Mouse (Mus musculus) heart, postnatal 25 days (tissue): Measurements from ENCODE around the gene Alkbh1. TPM values are rescaled to one million over a fixed set of nuclear protein-coding genes. Genes with fewer than 3 reads are reported as not detected.

Experiments used
- DNase-seq: peaks from one replicate; pipeline ENCODE4 v3.0.0; 2022; ENCODE audit warnings: low spot score
- intact Hi-C: fragments of 180-260 bp; cut with DNase I; formaldehyde crosslinking; loops from one replicate; pipeline ENCODE4 v1.15.1; 2025
- microRNA-seq: library from miRNA; unstranded; fragments of <30 nt; microRNA quantifications from one replicate; pipeline ENCODE4 v1.2.0, GENCODE M21; 2022
- total RNA-seq, 2 experiments: library from RNA; stranded (reverse); gene quantifications; 2 replicates each; pipeline ENCODE4 v1.2.3; 2021

The Alkbh1 gene
- total RNA-seq, 2 experiments from 2014 or later: 9.5 to 13.1 TPM

DNA sequence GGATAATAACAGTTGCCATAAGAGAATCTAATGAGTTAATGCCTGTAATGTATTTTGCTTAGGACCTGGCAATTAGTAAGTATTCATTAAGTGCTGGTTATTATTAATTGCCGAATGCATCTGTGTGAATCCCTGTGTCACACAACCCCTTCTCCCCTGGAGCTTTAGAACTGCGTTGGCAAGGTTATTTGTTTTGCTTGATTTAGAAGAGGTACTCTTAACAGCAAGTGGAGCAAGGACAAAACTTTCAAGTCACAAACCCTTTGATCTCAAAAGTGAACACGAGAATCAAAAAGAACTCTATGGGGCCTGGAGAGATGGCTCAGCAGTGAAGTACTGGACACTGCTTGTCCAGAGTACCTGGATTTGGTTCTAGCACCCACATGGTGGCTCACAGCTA, 54.6 kb downstream of the Alkbh1 start:
- DNase-seq: no peak
- intact Hi-C loops: loop anchor here (2.0 to 5.0 kb wide), 2 partner anchors 20 to 122 kb away; partner anchors contain the start of genes Ahsa1 and Vipas39

DNA sequence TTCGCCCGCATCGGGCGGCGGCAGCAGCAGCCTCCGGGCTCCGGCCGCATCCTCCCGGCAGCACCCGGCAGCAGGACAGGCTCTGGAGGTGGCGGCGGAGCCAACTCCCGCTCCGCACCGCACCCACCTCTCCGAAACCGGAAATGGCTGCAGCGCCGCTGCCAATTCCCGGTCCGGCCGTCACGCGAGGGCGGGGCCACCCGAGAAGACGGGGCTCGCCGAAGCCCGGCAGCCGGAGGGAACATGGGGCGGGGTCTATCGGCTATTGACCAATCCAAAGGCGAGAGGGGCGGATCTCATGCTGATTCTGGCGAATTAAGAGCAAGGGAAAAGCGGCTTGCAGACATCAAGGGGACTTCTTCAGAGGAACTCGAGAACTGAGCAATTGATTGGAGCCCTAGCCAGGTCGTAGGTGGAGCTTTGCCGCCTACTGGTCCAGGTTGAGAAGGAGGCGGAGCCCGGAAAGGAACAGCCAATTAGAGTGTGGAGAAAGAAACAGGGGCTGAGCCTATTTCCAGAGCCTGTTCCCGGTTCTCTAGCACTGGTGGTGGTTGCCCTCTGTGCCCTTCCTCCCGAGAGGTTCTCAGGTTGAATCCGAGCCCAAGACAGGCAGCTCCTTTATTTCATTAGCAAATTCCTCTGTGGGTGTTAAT, 55.6 kb downstream of the Alkbh1 start, which contains the start of gene Sptlc2:
Sptlc2 (minus strand) TSS at position 234 of the 653 bp plus-strand sequence.
- intact Hi-C loops: loop anchor here (2.0 to 5.0 kb wide), 2 partner anchors 21 to 121 kb away; partner anchors contain the start of genes Ahsa1 and Vipas39

DNA sequence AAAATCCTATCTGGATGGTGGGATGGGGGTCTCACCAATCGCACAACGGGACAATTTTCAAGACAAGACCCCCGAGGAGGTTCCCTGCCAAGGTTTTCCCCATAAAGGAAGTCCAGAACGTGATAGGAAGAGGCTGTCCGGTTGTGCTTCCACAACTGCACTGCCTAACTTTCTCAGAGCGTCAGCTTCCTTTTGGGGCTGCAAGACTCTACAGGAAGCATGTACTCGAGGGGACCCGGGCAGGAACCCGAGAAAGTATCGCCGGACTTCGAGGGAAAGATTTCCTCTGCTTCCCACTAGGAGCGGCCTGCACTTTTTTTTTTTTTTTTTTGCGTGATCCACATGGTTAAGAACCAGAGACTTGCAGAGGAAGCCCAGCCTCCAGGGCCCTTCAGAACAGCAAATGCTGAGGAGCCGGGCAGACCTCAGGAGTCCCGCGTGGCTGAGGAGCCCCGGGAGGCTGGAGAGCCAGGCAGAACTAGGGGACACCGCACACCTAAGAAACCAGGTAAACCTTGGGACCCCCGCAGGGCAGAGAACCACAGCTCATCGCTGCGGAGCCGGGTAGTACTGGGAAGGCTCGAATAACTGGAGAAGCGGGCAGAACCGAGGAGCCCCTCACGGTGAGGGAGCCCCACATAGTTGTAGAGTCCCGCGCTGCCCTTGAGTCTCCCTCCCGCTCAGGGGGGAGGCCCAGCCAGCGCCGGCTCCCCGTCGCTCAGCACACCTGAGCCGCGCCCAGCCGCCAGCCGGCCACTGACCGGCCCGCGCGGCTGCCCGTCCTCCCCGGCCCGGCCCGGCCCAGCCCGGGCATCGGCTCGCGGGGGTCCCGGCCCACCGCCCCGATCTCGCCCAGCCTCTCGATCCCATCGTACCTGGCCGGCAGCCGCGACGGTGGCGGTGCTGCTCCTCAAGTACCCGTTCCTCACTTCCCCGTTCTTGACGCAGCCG, 56.4 kb downstream of the Alkbh1 start:
- DNase-seq: no peak
- intact Hi-C loops: loop anchor here (2.0 to 5.0 kb wide), 3 partner anchors 21 to 120 kb away; partner anchors contain the start of genes Ahsa1 and Vipas39

More for the DNA sequence above, 55.6 kb downstream of the Alkbh1 start, which contains the start of gene Sptlc2:
- peak; percentile 100 for DNase-seq

DNA sequence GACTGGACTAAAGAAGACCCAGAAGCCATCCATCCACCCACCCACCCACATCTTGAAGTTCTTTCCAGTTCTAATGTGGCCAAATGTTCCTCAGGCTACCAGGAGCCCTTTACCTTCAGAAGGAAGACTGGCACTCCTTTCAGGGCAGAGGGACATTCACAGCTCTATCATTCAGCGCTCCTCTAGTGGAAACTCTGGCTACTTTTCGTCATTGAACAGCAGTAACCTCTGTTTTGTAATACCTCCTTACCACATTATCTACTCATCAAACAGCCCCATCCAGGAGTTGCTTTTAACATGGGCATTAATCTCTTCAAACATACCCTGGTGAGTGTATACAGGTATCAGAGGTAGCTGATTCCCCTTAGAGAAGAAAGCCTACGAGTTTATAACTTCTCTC, 58.8 kb downstream of the Alkbh1 start:
- intact Hi-C loops: loop anchor here (5.0 kb wide), 1 partner anchor 118 kb away; the partner anchor contains the start of genes Ahsa1 and Vipas39

DNA sequence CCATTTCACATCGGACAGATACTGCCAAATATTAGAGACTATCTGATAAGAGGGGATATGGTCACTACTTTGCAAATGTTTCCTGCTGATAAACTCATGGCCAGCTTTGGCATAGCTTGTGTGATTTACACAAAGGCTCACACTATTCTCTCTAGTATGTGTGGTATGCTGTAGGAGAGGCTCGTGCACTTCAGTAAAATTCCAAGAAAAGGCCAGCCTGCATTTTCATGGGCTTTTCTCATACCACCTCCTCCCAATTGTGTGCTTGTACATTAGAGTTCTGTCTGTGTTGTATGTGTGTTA, 62.5 kb downstream of the Alkbh1 start:
- no peak for DNase-seq
- intact Hi-C loops: no loop called here

More for the DNA sequence above, 58.8 kb downstream of the Alkbh1 start:
- DNase-seq: no peak

DNA sequence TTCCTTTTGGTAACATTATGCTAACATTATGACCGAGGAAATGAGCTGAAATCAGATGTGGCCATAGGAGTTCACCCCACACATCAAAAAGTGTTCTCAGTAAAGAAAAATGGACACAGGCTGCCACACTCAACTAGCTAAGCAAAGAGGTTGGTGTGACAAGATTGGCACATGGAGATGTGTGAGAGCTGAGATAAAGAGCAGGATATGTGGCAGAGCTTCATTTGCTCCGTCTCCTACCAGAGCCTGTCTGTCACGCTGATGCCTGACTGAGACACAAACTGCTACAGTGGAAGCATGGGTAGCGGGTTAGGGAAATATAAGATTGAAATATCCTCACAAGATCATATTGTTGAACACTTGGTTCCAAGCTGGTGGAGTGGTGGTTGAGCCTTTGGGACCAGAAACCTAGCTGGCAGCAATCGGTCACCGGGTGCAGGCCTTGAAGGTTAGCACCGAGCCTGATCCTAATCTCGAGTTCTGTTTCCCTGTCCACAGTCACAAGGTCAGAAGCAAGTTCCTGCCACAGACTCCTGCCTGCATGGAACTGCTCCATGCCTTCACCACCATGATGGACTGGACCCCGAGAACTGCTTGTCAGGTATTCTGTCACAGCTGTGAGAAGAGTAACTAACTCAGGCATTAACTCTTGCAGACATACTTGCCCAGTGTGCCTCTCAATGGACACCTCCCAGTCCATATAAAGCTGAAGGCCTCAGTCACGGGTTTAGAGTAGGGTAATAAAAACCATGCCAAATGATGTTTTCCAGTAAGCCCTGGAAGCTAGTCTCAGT, 63.0 kb downstream of the Alkbh1 start:
- no peak for DNase-seq
- intact Hi-C loops: no loop called here

DNA sequence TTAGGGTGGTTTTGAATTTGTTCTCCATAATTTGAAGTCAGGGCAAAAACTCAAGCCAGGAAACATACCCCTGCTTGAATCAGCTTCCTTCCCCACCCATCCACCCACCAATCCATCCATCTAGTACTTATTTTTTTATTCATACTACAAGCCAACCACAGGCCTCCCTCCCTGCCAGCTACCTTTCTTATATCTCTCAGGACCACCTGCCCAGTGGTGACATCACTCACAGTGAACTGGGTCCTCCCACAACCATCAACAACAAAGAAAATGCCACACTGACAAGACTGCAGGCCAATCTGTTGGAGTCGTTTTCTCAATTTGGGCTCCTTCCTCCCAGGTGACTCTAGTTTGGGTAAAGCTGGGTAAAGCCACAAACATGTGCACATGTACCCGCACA, 64.3 kb downstream of the Alkbh1 start:
- intact Hi-C loops: no loop called here
- no peak for DNase-seq

Small RNAs within 50 kb of the gene (microRNA-seq; reads per million reads assigned to microRNA genes)
- gene Mir3068: 35.3 reads per million, percentile 44 among the genes with 10 or more reads in this experiment

Other genes with a start within 250 kb of the Alkbh1 start
- gene Samd15, start 244.3 kb downstream of the Alkbh1 start, total RNA-seq: under 1 TPM; 0.21 to 0.34 TPM
- 1 to 10 TPM; 4.4 to 6.6 TPM for gene Tmed8, start 243.6 kb downstream of the Alkbh1 start, total RNA-seq
- under 1 TPM; 0.20 to 0.49 TPM for gene Noxred1, start 205.3 kb downstream of the Alkbh1 start, total RNA-seq
- gene Vipas39, start 177.8 kb downstream of the Alkbh1 start, total RNA-seq: 10 to 100 TPM; 21.7 to 23.1 TPM
- gene Ahsa1, start 177.5 kb downstream of the Alkbh1 start, total RNA-seq: 100 to 1,000 TPM; 126 to 158 TPM
- gene Ism2, start 144.3 kb downstream of the Alkbh1 start, total RNA-seq: not detected
- gene Sptlc2, start 55.7 kb downstream of the Alkbh1 start, total RNA-seq: 10 to 100 TPM; 25.0 to 26.8 TPM
- gene Slirp, start 121 bp downstream of the Alkbh1 start, total RNA-seq: 100 to 1,000 TPM; 169 to 172 TPM
- gene Snw1, start 28.3 kb upstream of the Alkbh1 start, total RNA-seq: 10 to 100 TPM; 41.6 to 44.4 TPM
- gene Gm5788, start 50.7 kb upstream of the Alkbh1 start, total RNA-seq: not detected
- not detected for gene Gm8300, start 70.3 kb upstream of the Alkbh1 start, total RNA-seq
- not detected for gene Oog1, start 158.7 kb upstream of the Alkbh1 start, total RNA-seq
- not detected for gene Gm4027, start 174.9 kb upstream of the Alkbh1 start, total RNA-seq
- not detected for gene Gm16381, start 200.6 kb upstream of the Alkbh1 start, total RNA-seq